Mouse (Mus musculus): ENCODE data around the gene Insl6.

DNA sequence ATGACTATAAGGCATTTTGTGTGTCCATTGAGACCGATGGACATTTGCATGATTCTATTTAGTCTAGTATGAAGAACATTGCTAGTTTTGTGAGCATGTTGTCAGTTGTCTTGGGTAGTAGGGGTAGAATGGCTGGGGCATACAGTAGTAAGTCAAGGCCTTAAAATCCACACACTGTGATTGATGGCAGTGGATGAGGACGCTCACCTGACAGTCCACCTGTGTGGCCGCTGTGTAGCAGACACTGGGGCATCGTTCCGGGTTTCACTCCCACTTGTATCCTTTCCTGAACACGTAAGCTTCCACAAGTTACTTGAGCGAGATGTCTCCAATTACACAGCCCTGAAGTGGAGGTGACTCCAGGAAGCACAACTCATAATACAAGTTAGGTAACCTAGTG is 38.4 kb upstream of the Insl6 start:
- TF ChIP-seq CTCF (IDR thresholded peaks at IDR 0.05; ENCODE audit: extremely low read depth, insufficient read length, insufficient replicate concordance, low read depth, low read length): no peak
- TF ChIP-seq POLR2A (IDR thresholded peaks at IDR 0.05; ENCODE audit: low read depth, low read length): no peak
